Mouse (Mus musculus): Measurements from ENCODE around the gene Leng8. TPM values are rescaled to one million over a fixed set of nuclear protein-coding genes. Genes with fewer than 3 reads are reported as not detected.

Gene Leng8
- polyA plus RNA-seq, 1 experiment from 2014 or later = 72.6 TPM

DNA sequence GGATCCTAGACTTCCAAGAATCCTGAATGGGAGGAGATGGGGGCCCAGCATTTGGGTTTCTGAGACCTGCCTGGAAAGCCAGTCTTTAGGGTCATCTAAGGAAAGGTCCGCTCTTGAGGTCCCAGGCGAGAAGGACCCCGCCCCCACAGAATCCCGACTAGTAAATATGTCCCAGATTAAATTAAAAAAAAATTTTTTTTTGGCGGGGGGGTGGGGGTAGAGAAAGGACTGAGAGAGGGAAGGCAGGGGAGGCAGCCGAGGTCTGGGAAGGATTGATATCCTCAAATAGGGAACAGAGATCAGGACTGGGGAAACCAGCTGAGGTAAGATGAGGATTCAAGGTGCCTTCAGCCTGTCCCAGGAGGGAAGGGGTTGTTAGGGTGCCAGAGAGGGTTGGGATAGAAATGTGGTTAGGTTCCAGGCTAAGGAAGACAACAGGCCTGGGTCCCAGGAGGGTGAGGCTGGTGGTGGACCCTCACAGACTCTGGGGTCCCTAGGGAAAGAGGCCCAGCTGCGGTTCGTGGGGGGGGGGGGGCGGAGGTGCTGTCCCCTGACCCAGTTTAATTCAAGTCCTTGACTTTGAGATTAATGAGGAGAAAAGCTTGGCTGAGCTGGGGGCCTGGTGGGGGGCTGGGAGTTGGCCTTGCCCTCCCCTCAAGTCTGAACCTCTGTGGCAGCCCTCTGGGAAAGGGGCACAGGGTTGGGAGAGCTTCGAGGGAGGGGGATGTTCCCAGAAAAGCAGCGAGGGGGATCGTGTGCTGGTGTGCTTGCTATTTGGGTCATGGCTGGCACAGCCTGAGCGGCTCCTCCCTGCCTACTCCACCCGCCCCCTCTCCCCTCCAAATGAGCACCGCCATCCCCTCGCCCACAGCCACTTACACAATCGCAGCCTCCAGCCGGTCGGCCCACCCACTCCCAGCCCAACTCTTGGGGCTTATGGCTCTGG lies 16.6 kb upstream of the Leng8 start:
- peaks cover 6% of the 10 kb centered on the region for H3K4me1 ChIP-seq
- no peak overlapping the region for H3K27ac ChIP-seq
- 0 out of 2 replicates have a peak, but pooled peaks cover 4% of the 10 kb centered on the region for H3K9me3 ChIP-seq
- H3K36me3 ChIP-seq = no peaks in the 10 kb centered on the region
- no peak for DNase-seq (ENCODE audit: low spot score)
- H3K27me3 ChIP-seq (ENCODE audit: insufficient read depth, poor library complexity, severe bottlenecking) = peaks cover 63% of the 10 kb centered on the region
- WGBS = 22% methylated on average over 19 of the region's 19 CpGs
- H3K4me3 ChIP-seq = peak overlapping the region; percentile 61; the same call in 1 of the 2 replicates

DNA sequence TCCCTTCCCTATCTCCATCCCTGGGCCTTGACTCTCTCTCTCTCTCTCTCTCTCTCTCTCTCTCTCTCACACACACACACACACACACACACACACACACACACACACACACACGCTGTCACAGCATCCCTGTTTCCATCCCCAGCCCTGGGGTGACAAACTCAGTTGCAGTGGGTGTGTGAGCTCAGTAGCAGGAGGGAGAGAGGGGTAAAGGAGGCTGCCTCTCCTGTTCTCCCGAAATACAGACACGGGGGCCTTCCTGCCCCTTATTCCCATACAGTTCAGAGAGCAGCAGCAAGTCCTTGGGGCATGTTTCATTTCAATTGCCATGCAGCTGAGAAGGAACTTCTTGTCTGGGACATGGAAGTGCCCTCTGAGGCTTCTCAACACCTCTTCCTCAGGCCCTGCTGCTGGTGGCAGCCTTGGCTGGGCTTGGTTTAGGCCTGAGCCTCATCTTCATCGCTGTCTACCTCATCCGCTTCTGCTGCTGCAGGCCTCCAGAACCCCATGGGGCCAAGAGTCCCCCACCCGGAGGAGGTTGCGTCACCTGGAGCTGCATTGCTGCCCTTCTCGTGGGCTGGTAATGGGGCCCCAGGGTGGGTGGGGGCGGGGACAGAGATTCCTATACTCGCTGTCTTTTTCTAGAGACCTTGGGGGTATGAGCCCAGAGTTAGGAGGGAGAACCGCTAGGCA lies 14.6 kb upstream of the Leng8 start:
- no peak overlapping the region for H3K4me3 ChIP-seq

DNA sequence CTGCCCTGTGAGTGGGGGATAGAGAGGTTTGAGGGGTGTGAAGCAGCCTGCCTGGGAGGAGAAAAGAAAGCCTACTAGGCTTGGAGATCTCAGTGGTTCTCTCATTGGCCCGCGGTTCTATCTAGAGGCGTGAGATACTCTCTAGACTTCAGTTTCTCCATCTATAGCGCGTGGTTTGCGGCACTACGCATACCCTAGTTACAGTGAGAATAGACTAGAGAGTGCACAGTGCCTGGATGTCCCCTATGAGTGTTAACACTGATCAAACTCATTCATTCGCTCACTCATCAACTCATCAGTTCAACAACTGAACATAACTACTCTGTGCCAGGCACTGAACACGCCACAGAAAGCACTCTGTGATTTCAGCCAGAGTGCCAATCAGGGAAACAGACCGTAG lies 14.1 kb upstream of the Leng8 start:
- Histone ChIP-seq H3K4me3 (no peak overlapping the region), H3K9me3 (0 out of 2 replicates have a peak, but pooled peaks cover 4% of the 10 kb centered on the region), H3K27ac (no peak overlapping the region), H3K27me3 (ENCODE audit: insufficient read depth, poor library complexity, severe bottlenecking) (peaks cover 65% of the 10 kb centered on the region), H3K4me1 (peaks cover 6% of the 10 kb centered on the region), H3K36me3 (no peaks in the 10 kb centered on the region)
- WGBS = 82% methylated on average over 10 of the region's 10 CpGs
- no peak for DNase-seq (ENCODE audit: low spot score)

More for the DNA sequence above, 14.6 kb upstream of the Leng8 start:
- Histone ChIP-seq H3K4me1 (peaks cover 6% of the 10 kb centered on the region), H3K27me3 (ENCODE audit: insufficient read depth, poor library complexity, severe bottlenecking) (peaks cover 67% of the 10 kb centered on the region), H3K9me3 (0 out of 2 replicates have a peak, but pooled peaks cover 4% of the 10 kb centered on the region), H3K27ac (no peak overlapping the region), H3K36me3 (no peaks in the 10 kb centered on the region)
- DNase-seq (ENCODE audit: low spot score) = no peak
- 46% methylated on average over 11 of the region's 11 CpGs for WGBS

DNA sequence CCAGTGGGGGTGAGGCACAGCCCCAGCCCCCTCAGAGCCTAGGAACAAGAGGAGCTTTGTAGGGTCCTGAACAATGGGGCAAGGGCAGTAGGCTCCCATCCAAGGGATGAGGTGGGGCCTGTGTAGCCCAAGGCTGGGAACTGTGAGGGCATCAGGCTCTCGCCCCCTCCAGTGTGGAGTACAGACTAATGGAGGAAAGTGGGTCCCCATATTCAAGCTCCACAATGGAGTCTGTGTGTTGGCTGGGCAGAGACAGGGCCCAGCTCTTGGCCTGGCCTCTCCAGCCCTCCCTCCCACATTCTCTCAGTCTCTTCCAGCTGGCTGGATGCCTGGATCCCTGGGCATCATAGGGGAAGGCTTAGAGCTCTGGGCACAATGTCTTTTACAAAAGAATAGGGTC lies 13.1 kb upstream of the Leng8 start:
- no peak overlapping the region for H3K4me3 ChIP-seq
- 56% methylated on average over 1 of the region's 1 CpGs for WGBS

DNA sequence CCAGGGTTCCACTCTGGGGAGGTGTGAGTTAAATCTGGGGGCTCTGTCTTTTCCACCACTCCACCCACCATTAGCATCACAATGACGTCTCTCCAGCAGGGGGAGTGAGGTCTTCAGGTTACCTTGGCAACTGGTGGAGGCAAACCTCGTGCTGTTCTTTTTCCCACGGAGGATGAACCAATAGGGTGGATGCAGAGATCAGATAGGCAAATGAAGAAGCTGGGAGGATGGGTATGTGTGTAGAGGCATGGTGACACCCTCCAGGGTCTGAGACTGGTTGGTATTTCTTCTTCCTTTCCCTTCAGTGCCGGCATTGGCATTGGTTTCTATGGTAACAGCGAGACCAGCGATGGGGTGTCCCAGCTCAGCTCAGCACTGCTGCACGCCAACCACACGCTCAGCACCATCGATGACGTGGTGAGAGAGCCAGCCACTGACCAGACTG lies 12.5 kb upstream of the Leng8 start:
- no peak for DNase-seq (ENCODE audit: low spot score)
- Histone ChIP-seq H3K36me3 (no peaks in the 10 kb centered on the region), H3K4me3 (no peak overlapping the region; the same call in 1 of the 2 replicates), H3K9me3 (0 out of 2 replicates have a peak, but pooled peaks cover 3% of the 10 kb centered on the region), H3K27me3 (ENCODE audit: insufficient read depth, poor library complexity, severe bottlenecking) (peaks cover 49% of the 10 kb centered on the region), H3K4me1 (peaks cover 6% of the 10 kb centered on the region), H3K27ac (no peak overlapping the region)
- under 1% methylated on average over 10 of the region's 10 CpGs for WGBS

More for the DNA sequence above, 13.1 kb upstream of the Leng8 start:
- Histone ChIP-seq H3K27me3 (ENCODE audit: insufficient read depth, poor library complexity, severe bottlenecking) (peaks cover 55% of the 10 kb centered on the region), H3K27ac (no peak overlapping the region), H3K9me3 (0 out of 2 replicates have a peak, but pooled peaks cover 4% of the 10 kb centered on the region), H3K4me1 (peaks cover 6% of the 10 kb centered on the region), H3K36me3 (no peaks in the 10 kb centered on the region)
- DNase-seq (ENCODE audit: low spot score) = no peak

DNA sequence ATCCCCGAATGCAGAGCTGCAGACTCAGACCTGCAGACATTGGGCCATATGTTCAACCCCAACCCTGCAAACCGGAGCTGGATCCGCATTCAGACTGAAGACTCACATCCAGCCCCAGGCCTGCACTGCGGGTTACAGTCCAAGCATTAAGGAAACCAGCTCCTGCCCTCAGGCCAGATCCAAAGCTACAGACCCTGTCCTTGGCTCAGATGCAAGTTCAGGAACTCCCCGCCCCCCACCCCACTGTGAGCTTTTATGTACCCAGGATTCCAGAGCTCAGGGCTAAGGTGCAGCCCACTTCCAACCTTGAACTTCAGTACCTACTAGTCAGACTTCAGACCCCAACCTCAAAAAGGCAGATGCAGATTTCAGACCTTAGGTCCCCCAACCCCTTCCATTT lies 12.0 kb upstream of the Leng8 start:
- Histone ChIP-seq H3K27ac (no peak overlapping the region), H3K4me3 (no peak overlapping the region; the same call in 1 of the 2 replicates), H3K36me3 (no peaks in the 10 kb centered on the region), H3K4me1 (0 out of 2 replicates have a peak, but pooled peaks cover 3% of the 10 kb centered on the region), H3K9me3 (no peaks in the 10 kb centered on the region), H3K27me3 (ENCODE audit: insufficient read depth, poor library complexity, severe bottlenecking) (peaks cover 44% of the 10 kb centered on the region)
- no peak for DNase-seq (ENCODE audit: low spot score)
- WGBS = 18% methylated on average over 5 of the region's 5 CpGs

DNA sequence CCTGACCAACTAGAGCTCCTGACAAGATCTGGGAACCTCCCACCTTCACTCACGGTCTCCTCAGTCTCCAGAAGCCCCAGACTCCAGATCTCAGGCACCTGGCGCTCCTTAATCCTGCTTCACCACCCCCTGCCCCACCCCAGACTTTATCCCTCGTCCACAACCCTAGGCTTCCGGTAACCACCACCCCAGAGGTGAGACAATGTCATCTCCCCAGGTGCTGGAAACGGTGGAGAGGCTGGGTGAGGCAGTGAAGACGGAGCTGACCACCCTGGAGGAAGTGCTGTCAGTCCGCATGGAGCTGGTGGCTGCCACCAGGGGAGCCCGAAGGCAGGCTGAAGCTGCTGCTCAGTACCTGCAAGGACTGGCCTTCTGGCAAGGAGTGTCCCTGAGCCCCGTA lies 11.5 kb upstream of the Leng8 start:
- H3K27me3 ChIP-seq (ENCODE audit: insufficient read depth, poor library complexity, severe bottlenecking) = peaks cover 39% of the 10 kb centered on the region
- WGBS = 14% methylated on average over 9 of the region's 9 CpGs
- H3K4me1 ChIP-seq = 0 out of 2 replicates have a peak, but pooled peaks cover 3% of the 10 kb centered on the region
- H3K4me3 ChIP-seq = no peak overlapping the region
- no peak for DNase-seq (ENCODE audit: low spot score)
- no peaks in the 10 kb centered on the region for H3K36me3 ChIP-seq
- H3K9me3 ChIP-seq = no peaks in the 10 kb centered on the region
- no peak overlapping the region for H3K27ac ChIP-seq

DNA sequence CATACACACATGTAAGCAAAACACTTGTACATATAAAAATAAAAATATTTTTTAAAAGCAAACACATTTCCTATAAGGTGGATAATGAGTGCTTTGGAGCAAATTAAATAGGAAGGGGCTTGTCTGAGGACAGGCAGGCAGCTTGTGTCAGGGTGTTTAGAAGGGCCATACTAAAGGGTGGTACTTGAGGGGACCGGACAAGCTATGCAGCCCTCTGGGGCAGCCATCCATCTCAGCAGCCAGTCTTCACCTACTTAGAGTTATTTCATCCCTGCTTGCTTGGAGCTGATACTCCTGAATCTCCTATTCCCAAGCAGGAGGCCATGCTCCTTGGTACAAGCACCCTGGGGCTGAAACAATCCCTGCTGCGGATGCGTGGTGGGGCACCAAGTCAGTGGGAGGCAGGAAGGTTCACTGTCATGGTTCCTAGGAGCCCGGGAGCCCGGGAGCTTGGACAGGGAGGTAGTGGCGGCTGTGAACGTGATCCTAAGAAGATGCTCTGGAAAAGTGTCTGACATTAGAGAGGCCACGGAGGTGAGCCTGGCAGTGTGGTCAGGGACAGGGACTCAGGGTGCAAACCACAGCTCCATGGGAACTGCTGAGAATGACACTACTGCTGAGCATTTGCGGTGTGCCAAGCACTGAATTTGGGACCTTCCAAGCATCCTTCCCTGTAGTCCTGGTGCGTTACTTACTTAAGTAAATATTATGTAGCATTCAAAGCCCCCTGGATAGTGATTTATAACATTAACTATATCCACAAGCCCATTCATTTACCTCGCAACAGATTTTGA lies 9.7 kb upstream of the Leng8 start:
- H3K36me3 ChIP-seq = no peaks in the 10 kb centered on the region
- H3K27me3 ChIP-seq (ENCODE audit: insufficient read depth, poor library complexity, severe bottlenecking) = peaks cover 20% of the 10 kb centered on the region
- no peaks in the 10 kb centered on the region for H3K9me3 ChIP-seq
- 77% methylated on average over 11 of the region's 11 CpGs for WGBS
- no peak overlapping the region for H3K27ac ChIP-seq
- DNase-seq (ENCODE audit: low spot score) = no peak
- peaks cover 8% of the 10 kb centered on the region for H3K4me1 ChIP-seq
- H3K4me3 ChIP-seq = no peak overlapping the region

DNA sequence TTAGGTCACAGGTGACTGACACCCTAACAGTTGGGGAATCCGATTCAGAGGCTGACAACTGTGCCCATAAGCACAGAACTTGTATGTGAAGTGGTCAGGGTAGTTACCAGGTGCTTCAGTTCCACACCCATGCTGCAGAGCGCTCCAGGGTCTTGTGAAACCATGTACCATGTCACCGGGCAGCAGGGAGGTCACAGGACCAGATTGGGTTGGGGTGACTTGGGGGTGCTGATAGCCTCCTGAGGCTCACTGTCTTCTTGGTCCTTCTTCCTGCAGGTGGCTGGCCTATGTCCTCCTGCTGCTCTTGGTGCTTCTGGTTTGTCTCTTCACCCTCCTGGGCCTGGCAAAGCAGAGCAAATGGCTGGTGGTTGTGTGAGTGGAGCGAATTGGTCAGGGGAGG lies 8.9 kb upstream of the Leng8 start:
- Histone ChIP-seq H3K27me3 (ENCODE audit: insufficient read depth, poor library complexity, severe bottlenecking) (0 out of 2 replicates have a peak, but pooled peaks cover 13% of the 10 kb centered on the region), H3K4me1 (peaks cover 8% of the 10 kb centered on the region), H3K9me3 (no peaks in the 10 kb centered on the region; the same call in 1 of the 2 replicates), H3K27ac (no peak overlapping the region), H3K36me3 (no peaks in the 10 kb centered on the region), H3K4me3 (no peak overlapping the region)
- 78% methylated on average over 4 of the region's 4 CpGs for WGBS
- DNase-seq (ENCODE audit: low spot score) = no peak

DNA sequence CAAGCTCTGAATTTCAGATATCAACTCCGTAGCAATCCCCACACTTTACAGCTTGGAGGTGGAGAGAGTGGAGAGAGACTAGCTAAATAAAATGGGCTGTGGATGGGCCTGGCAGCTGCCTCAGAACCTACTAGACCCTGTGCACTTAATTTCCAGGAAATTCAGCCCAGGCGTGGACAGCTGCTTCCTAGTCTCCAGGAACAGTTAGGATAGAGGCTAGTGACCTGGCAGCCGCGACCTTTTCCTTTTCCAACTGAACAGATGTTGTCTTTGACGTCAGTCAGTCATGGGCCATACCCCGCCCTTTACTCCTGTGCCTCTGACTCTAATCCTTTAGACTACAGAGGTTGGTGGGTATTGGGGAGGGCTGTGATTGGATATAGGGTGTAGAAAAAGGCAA lies 8.0 kb upstream of the Leng8 start:
- no peaks in the 10 kb centered on the region for H3K36me3 ChIP-seq

DNA sequence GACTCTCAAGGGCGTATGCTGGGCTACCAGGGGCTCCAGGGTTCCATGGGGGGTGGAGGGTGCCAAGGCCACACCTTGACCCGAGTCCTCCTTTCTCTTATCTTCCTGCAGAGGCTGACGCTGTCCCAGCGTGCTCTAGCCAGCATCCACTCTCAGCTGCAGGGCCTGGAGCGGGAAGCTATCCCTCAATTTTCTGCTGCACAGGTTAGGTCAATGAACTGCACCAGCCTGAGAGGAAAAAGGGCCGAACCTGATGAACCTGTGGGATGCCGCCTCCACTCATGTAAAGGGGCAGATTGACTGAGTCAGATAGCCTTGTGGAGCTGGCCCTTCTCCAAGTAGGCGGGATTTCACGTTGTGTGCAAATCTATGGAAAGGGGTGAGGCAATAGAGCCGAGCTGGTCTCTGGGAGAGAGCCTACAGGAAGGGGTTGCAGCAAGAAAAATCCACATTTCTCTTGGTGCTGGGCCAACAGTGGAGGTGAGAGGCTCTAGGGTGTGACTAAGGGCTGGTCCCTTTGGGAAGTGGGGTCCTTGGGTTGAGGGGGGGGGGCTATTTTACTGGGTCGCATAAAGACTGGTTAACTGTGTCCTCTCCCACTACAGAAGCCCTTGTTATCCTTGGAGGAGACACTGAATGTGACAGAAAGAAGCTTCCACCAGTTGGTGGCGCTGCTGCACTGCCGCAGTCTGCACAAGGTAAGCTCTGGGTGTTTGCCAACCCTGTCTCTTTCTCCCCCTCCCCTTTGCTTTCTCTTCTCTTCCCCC lies 6.0 kb upstream of the Leng8 start:
- peaks cover 8% of the 10 kb centered on the region for H3K4me1 ChIP-seq
- H3K27ac ChIP-seq = no peak overlapping the region
- no peaks in the 10 kb centered on the region for H3K36me3 ChIP-seq
- no peaks in the 10 kb centered on the region; the same call in 1 of the 2 replicates for H3K9me3 ChIP-seq
- DNase-seq (ENCODE audit: low spot score) = peak; percentile 88
- 41% methylated on average over 13 of the region's 13 CpGs for WGBS
- H3K27me3 ChIP-seq (ENCODE audit: insufficient read depth, poor library complexity, severe bottlenecking) = no peaks in the 10 kb centered on the region
- H3K4me3 ChIP-seq = peak overlapping the region; percentile 18; the same call in 1 of the 2 replicates

More for the DNA sequence above, 8.0 kb upstream of the Leng8 start:
- no peak overlapping the region for H3K4me3 ChIP-seq
- WGBS = 61% methylated on average over 6 of the region's 6 CpGs
- peaks cover 8% of the 10 kb centered on the region for H3K4me1 ChIP-seq
- no peaks in the 10 kb centered on the region; the same call in 1 of the 2 replicates for H3K9me3 ChIP-seq
- no peak overlapping the region for H3K27ac ChIP-seq
- H3K27me3 ChIP-seq (ENCODE audit: insufficient read depth, poor library complexity, severe bottlenecking) = 0 out of 2 replicates have a peak, but pooled peaks cover 5% of the 10 kb centered on the region
- DNase-seq (ENCODE audit: low spot score) = no peak

All from heart, embryonic 10.5 days (tissue).